Mouse (Mus musculus) regulatory T cell (primary cell): ENCODE measurements around the gene Arl6.

Source experiments
- in situ Hi-C: fragments of 300-600 bp; cut with MboI, MseI; formaldehyde crosslinking; loops from one replicate; pipeline ENCODE4 v1.15.1; 2025; ENCODE audit warnings: high pct_unique_total_duplicates

Gene Arl6

GRCm38 (mm10) chr16:59588351-59589025 is 50.7 kb downstream of the Arl6 start:
- in situ Hi-C loops = no loop called here

GRCm38 (mm10) chr16:59587816-59588215 is 51.4 kb downstream of the Arl6 start:
- in situ Hi-C loops = no loop called here

GRCm38 (mm10) chr16:59586911-59587310 is 52.3 kb downstream of the Arl6 start:
- in situ Hi-C loops = no loop called here

- in situ Hi-C loops = no loop called here
Measured at GRCm38 (mm10) chr16:59586276-59586675, 52.9 kb downstream of the Arl6 start.

GRCm38 (mm10) chr16:59585706-59586244 is 53.4 kb downstream of the Arl6 start:
- in situ Hi-C loops = no loop called here

- in situ Hi-C loops = no loop called here
Measured at GRCm38 (mm10) chr16:59583515-59583914, 55.7 kb downstream of the Arl6 start.

- in situ Hi-C loops = no loop called here
Measured at GRCm38 (mm10) chr16:59579237-59579636, 60.0 kb downstream of the Arl6 start.

- in situ Hi-C loops = loop anchor here (5.0 kb wide), 1 partner anchor 42 kb away; no protein-coding TSS in a partner anchor
Measured at GRCm38 (mm10) chr16:59573961-59574360, 65.2 kb downstream of the Arl6 start.

GRCm38 (mm10) chr16:59572685-59573084 is 66.5 kb downstream of the Arl6 start:
- in situ Hi-C loops = loop anchor here (5.0 kb wide), 1 partner anchor 40 kb away; no protein-coding TSS in a partner anchor

- in situ Hi-C loops = loop anchor here (5.0 kb wide), 1 partner anchor 39 kb away; no protein-coding TSS in a partner anchor
Measured at GRCm38 (mm10) chr16:59570807-59571206, 68.4 kb downstream of the Arl6 start.

GRCm38 (mm10) chr16:59569837-59570236 is 69.4 kb downstream of the Arl6 start:
- in situ Hi-C loops = loop anchor here (5.0 kb wide), 1 partner anchor 38 kb away; no protein-coding TSS in a partner anchor

- in situ Hi-C loops = no loop called here
Measured at GRCm38 (mm10) chr16:59567721-59568381, 71.3 kb downstream of the Arl6 start.

- in situ Hi-C loops = no loop called here
Measured at GRCm38 (mm10) chr16:59566437-59566836, 72.8 kb downstream of the Arl6 start.

- in situ Hi-C loops = no loop called here
Measured at GRCm38 (mm10) chr16:59565631-59566030, 73.6 kb downstream of the Arl6 start.

- in situ Hi-C loops = no loop called here
Measured at GRCm38 (mm10) chr16:59564025-59564424, 75.2 kb downstream of the Arl6 start.
